Mouse (Mus musculus): ENCODE measurements around the gene Tns1. TPM values are rescaled to one million over a fixed set of nuclear protein-coding genes. Genes with fewer than 3 reads are reported as not detected.

Gene Tns1
- polyA plus RNA-seq, 1 experiment: 26.4 TPM

DNA sequence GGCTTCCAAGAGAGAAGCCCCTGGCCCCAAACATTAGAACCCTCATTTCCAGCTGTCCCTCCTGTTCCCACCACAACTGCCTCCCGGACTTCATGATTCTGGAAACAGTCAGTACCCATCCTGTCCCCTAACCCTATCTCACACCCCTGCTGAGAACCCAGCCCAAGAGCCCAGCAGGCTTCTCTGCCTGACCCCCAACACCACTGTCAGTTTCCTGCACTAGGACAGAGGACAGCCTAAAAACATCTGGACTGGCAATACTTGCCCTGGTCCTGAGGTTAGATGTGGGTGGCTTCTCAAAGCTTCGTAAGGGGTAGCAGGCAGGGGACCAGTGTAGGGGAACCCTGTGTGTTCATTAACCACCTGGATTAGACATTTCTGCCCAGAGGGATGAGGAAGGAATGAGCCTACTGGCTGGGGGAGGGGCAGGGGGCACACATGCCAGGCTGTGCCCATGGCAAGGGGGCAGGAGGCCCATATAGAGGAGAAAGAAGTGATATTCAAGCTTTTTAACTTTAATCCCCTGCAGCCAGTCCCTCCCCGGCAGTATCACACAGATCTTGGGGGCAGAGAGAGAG is 88.2 kb downstream of the Tns1 start:
- Histone ChIP-seq H3K27ac (ENCODE audit: control insufficient read depth, insufficient read depth, low read depth, low read length, poor library complexity) (no peak overlapping the region), H3K4me3 (replicated peaks; ENCODE audit: control insufficient read depth, low read depth, low read length) (no peak overlapping the region), H3K4me1 (ENCODE audit: control insufficient read depth, insufficient read depth, low read length) (peaks cover 1% of the 10 kb centered on the region; the same call in 1 of the 2 replicates)
- WGBS: 54% methylated on average over 3 of the region's 3 CpGs
- TF ChIP-seq POLR2A (IDR thresholded peaks at IDR 0.05; ENCODE audit: borderline replicate concordance, control insufficient read depth, low read depth, low read length) (no peak), CTCF (IDR thresholded peaks at IDR 0.05; ENCODE audit: control insufficient read depth, insufficient read depth, low read length) (no peak)

DNA sequence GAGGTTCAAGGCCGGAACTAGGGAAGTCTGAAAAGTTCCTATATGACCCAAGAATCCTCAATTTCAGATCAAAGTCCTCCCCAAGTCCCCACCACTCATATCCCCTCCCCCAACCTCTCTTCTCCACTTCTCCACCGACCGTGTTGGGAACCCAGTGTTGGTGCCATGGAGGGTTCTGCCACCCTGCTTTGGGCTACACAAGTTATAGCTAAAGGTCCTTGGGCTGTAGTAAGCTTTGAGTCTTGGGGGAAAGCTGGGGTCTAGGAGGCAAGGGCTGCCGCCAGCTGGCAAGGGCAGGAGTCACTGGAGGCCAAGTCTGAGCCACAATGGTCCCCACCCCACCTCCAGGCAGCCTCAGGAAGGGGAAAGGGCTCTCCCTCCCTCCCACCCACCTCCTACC is 88.8 kb downstream of the Tns1 start:
- Histone ChIP-seq H3K27ac (ENCODE audit: control insufficient read depth, insufficient read depth, low read depth, low read length, poor library complexity) (no peak overlapping the region), H3K4me3 (replicated peaks; ENCODE audit: control insufficient read depth, low read depth, low read length) (no peak overlapping the region), H3K4me1 (ENCODE audit: control insufficient read depth, insufficient read depth, low read length) (peaks cover 1% of the 10 kb centered on the region; the same call in 1 of the 2 replicates)
- TF ChIP-seq POLR2A (IDR thresholded peaks at IDR 0.05; ENCODE audit: borderline replicate concordance, control insufficient read depth, low read depth, low read length) (no peak), CTCF (IDR thresholded peaks at IDR 0.05; ENCODE audit: control insufficient read depth, insufficient read depth, low read length) (no peak)
- 63% methylated on average over 4 of the region's 4 CpGs for WGBS

DNA sequence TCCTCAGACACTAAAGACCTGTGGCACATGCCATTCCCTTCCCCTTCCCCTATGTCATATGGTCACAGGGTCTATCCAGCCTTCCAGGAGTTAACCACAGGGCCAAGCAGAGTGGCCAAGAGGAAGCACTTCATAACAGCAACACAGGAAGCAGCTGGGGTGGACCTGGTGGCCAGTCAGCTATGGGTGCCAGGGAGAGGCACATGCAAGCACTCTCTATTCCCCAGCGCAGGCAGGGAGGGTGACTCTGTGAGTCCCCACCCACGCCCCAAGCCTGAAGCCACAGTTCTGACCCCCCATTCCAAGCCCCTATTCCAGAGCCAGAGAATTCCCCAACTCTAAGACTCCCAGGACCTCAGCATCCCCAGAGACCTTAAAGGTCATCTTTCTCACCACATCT is 89.5 kb downstream of the Tns1 start:
- TF ChIP-seq POLR2A (IDR thresholded peaks at IDR 0.05; ENCODE audit: borderline replicate concordance, control insufficient read depth, low read depth, low read length) (no peak), CTCF (IDR thresholded peaks at IDR 0.05; ENCODE audit: control insufficient read depth, insufficient read depth, low read length) (no peak)
- H3K4me1 ChIP-seq (ENCODE audit: control insufficient read depth, insufficient read depth, low read length): peaks cover 1% of the 10 kb centered on the region; the same call in 1 of the 2 replicates
- H3K27ac ChIP-seq (ENCODE audit: control insufficient read depth, insufficient read depth, low read depth, low read length, poor library complexity): no peak overlapping the region
- H3K4me3 ChIP-seq (replicated peaks; ENCODE audit: control insufficient read depth, low read depth, low read length): no peak overlapping the region
- 18% methylated on average over 2 of the region's 2 CpGs for WGBS

DNA sequence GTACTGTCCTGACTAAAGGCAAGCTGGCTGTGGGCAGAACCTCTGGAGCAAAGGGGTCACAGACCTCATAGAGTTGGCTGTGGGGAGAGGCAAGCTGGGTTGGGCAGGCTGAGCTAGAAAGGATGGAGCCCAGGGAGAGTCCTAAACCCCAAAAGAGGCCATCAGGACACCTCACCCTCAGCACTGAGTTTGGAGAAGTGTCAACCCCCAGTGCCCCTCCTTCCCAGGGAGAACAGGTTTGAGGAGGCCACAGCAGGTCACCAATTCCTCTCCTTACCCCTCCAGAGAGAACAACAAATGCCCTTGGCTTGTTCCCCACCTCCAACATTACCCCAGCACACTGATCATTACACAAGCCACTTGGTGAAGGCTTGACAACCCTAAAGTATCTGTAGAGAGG is 90.0 kb downstream of the Tns1 start:
- Histone ChIP-seq H3K4me1 (ENCODE audit: control insufficient read depth, insufficient read depth, low read length) (peaks cover 1% of the 10 kb centered on the region; the same call in 1 of the 2 replicates), H3K4me3 (replicated peaks; ENCODE audit: control insufficient read depth, low read depth, low read length) (no peak overlapping the region), H3K27ac (ENCODE audit: control insufficient read depth, insufficient read depth, low read depth, low read length, poor library complexity) (no peak overlapping the region)
- TF ChIP-seq POLR2A (IDR thresholded peaks at IDR 0.05; ENCODE audit: borderline replicate concordance, control insufficient read depth, low read depth, low read length) (no peak), CTCF (IDR thresholded peaks at IDR 0.05; ENCODE audit: control insufficient read depth, insufficient read depth, low read length) (no peak)

DNA sequence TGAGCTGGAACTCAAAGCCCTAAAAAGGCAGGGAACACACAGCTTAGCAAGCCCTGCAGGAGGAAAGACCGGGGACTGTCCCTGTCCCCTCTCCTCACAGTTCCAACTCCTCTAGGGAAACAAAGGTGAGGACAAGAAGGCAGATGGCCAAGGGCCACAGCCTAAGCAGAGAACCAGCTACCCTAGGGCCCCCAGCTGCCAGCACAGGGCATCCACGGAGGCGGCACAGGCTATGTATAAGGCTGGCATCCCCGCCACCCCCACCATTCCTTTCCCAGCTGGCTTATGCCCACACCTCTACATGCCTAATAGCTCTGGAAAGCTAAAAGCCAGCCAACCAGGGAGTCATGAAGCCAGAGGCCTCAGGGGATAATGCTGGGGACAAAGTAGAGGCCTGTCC is 90.8 kb downstream of the Tns1 start:
- no peak for TF ChIP-seq POLR2A (IDR thresholded peaks at IDR 0.05; ENCODE audit: borderline replicate concordance, control insufficient read depth, low read depth, low read length)
- no peak for TF ChIP-seq CTCF (IDR thresholded peaks at IDR 0.05; ENCODE audit: control insufficient read depth, insufficient read depth, low read length)
- H3K4me1 ChIP-seq (ENCODE audit: control insufficient read depth, insufficient read depth, low read length): no peaks in the 10 kb centered on the region
- no peak overlapping the region for H3K4me3 ChIP-seq (replicated peaks; ENCODE audit: control insufficient read depth, low read depth, low read length)
- no peak overlapping the region for H3K27ac ChIP-seq (ENCODE audit: control insufficient read depth, insufficient read depth, low read depth, low read length, poor library complexity)
- 82% methylated on average over 4 of the region's 4 CpGs for WGBS

DNA sequence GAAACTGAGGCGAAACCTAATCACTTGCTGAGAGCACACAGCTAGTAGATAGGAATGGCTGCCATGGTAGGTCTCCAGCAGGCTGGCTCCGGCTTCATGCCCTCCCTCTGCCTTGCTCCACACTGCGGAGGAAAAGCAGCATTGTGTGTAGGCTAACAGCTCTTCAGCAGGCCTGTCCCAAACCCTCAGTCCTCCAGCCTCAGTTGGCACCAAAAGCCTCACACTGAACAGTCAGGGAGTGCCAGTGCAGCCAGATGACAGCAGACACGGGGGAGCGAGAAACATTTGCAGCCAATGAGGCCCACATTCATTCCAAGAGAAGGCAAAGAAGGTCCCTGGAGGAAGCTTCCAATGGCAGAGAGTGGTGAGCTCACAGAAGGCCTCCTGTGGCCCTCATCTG is 91.3 kb downstream of the Tns1 start:
- no peaks in the 10 kb centered on the region for H3K4me1 ChIP-seq (ENCODE audit: control insufficient read depth, insufficient read depth, low read length)
- H3K4me3 ChIP-seq (replicated peaks; ENCODE audit: control insufficient read depth, low read depth, low read length): no peak overlapping the region
- no peak overlapping the region for H3K27ac ChIP-seq (ENCODE audit: control insufficient read depth, insufficient read depth, low read depth, low read length, poor library complexity)
- WGBS: 79% methylated on average over 5 of the region's 5 CpGs
- TF ChIP-seq CTCF (IDR thresholded peaks at IDR 0.05; ENCODE audit: control insufficient read depth, insufficient read depth, low read length): no peak
- no peak for TF ChIP-seq POLR2A (IDR thresholded peaks at IDR 0.05; ENCODE audit: borderline replicate concordance, control insufficient read depth, low read depth, low read length)

DNA sequence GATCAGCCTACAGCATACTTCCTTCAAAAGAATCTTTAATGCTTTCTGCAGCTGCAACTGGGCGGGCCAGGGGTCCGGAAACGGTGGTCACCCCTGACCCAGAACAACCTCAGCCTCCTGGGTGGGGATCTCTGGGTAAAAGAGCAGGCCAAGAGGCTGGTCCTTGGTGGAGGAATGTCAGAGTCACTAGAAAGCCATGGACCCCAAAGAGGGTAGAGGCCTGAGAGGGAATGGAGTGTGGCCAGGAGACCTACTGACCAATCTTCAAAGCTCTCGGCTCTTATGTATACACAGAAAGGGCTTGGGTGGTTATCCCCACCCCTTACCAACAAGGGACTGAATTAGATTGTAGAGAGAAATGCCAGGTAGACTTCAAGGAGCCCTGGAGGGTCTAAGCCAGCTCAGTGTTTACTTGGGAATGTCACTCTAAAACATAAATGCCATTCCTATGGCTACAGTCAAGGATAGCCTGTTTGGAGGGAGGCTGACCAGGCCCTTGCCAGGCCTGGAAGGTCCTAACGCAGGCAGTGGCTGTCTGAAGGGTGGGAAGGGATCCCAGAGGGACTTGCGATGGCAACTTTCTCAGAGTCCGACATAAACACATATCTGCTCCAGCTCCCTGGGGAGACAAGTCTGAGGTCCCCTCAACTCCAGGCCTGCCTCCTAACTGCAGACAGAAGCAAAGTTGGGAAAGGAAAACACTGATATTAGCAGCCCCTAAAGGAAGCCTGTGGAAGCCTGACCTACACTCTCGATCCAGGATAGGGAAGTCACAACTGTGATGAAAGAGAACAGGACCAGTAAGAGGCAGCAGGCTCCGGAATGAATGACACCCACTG is 92.3 kb downstream of the Tns1 start:
- Histone ChIP-seq H3K4me3 (replicated peaks; ENCODE audit: control insufficient read depth, low read depth, low read length) (no peak overlapping the region), H3K27ac (ENCODE audit: control insufficient read depth, insufficient read depth, low read depth, low read length, poor library complexity) (no peak overlapping the region), H3K4me1 (ENCODE audit: control insufficient read depth, insufficient read depth, low read length) (no peaks in the 10 kb centered on the region)
- WGBS: 72% methylated on average over 9 of the region's 9 CpGs
- TF ChIP-seq CTCF (IDR thresholded peaks at IDR 0.05; ENCODE audit: control insufficient read depth, insufficient read depth, low read length): no peak
- no peak for TF ChIP-seq POLR2A (IDR thresholded peaks at IDR 0.05; ENCODE audit: borderline replicate concordance, control insufficient read depth, low read depth, low read length)

DNA sequence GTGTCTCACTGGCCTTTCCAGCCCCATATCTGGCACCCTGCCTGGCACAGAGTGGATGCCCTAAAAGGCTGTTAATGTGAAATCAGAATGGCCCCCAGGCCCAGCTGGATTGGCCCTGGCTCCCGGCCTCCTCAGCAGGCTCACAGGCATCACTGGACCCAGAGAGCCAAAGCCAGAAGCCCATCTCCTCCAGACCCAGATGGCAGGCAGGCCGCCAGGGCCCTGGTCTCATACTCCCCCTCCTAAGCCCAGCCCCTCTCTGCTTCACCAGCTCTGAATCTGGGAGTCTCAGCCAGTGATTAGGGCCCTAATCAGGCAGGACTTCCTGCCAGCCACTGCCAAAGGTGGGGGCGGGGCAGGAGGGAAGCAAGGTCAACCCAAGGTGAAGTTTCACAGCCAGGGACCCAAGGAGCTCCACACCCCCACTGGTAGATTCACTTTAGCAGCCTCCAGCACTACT is 93.3 kb downstream of the Tns1 start:
- Histone ChIP-seq H3K4me3 (replicated peaks; ENCODE audit: control insufficient read depth, low read depth, low read length) (no peak overlapping the region), H3K4me1 (ENCODE audit: control insufficient read depth, insufficient read depth, low read length) (no peaks in the 10 kb centered on the region), H3K27ac (ENCODE audit: control insufficient read depth, insufficient read depth, low read depth, low read length, poor library complexity) (no peak overlapping the region)
- TF ChIP-seq CTCF (IDR thresholded peaks at IDR 0.05; ENCODE audit: control insufficient read depth, insufficient read depth, low read length) (no peak), POLR2A (IDR thresholded peaks at IDR 0.05; ENCODE audit: borderline replicate concordance, control insufficient read depth, low read depth, low read length) (no peak)
- WGBS: 55% methylated on average over 3 of the region's 3 CpGs

All from bone marrow, adult 2 months (tissue).